Mouse (Mus musculus) inflammation-experienced regulatory T-cells, adult 6 months (primary cell): ENCODE data around the gene Sftpd. TPM values are rescaled to one million over a fixed set of nuclear protein-coding genes. Genes with fewer than 3 reads are reported as not detected.

Experiments used
- polyA plus RNA-seq, 3 experiments: library from polyadenylated mRNA; unstranded; fragments of 100-300 nt; shearing (Covaris generic); gene quantifications; one replicate each; pipeline ENCODE4 v1.2.1; 2017

Sftpd gene
- polyA plus RNA-seq, 3 experiments from 2014 or later: not detected

Other genes starting within 250 kb of the Sftpd start
- 10 to 100 TPM; 52.1 to 82.3 (median 65.1) TPM for gene Tspan14, start 218.3 kb downstream of the Sftpd start, polyA plus RNA-seq
- gene Fam213a, start 171.4 kb downstream of the Sftpd start, polyA plus RNA-seq: 1 to 10 TPM; 8.0 to 9.7 (median 8.3) TPM
- gene Dydc2, start 115.9 kb downstream of the Sftpd start, polyA plus RNA-seq: not detected
- gene Dydc1, start 112.2 kb downstream of the Sftpd start, polyA plus RNA-seq: not detected
- gene Mat1a, start 80.1 kb downstream of the Sftpd start, polyA plus RNA-seq: not detected
- not detected for gene Sftpa1, start 53.4 kb downstream of the Sftpd start, polyA plus RNA-seq
- not detected for gene Mbl1, start 33.7 kb downstream of the Sftpd start, polyA plus RNA-seq
- not detected for gene Gm2832, start 93.7 kb upstream of the Sftpd start, polyA plus RNA-seq
- gene Gm5798, start 163.5 kb upstream of the Sftpd start, polyA plus RNA-seq: not detected
- gene Gm7945, start 201.2 kb upstream of the Sftpd start, polyA plus RNA-seq: not detected
- gene Gm6482, start 223.1 kb upstream of the Sftpd start, polyA plus RNA-seq: not detected